Mouse (Mus musculus): ENCODE measurements around the gene Cmtm5. TPM values are rescaled to one million over a fixed set of nuclear protein-coding genes. Genes with fewer than 3 reads are reported as not detected.
"Not testable (repeated sequence)": the region's sequence is repeated elsewhere in the genome, so short reads cannot be mapped to it uniquely, and the experiment has no call there.

Cmtm5 gene
- polyA plus RNA-seq, 1 experiment from 2014 or later: 2.0 TPM

- no peaks in the 10 kb centered on the region for H3K36me3 ChIP-seq
- no peak overlapping the region for H3K4me3 ChIP-seq (replicated peaks)
- no peaks in the 10 kb centered on the region for H3K9me3 ChIP-seq
- H3K9ac ChIP-seq (replicated peaks): no peak overlapping the region
- WGBS: 89% methylated on average over 6 of the region's 6 CpGs
- ATAC-seq: no peak
- H3K27me3 ChIP-seq: no peaks in the 10 kb centered on the region
- H3K4me2 ChIP-seq (replicated peaks): no peak overlapping the region
- no peak overlapping the region for H3K27ac ChIP-seq
- no peaks in the 10 kb centered on the region for H3K4me1 ChIP-seq (replicated peaks)
These were observed 15.5 kb downstream of the Cmtm5 start for GRCm38 (mm10) chr14:54951587-54951986.

GRCm38 (mm10) chr14:54953664-54954206 is 17.7 kb downstream of the Cmtm5 start:
- H3K4me2 ChIP-seq (replicated peaks): no peak overlapping the region
- no peak overlapping the region for H3K27ac ChIP-seq
- H3K27me3 ChIP-seq: no peaks in the 10 kb centered on the region
- H3K4me3 ChIP-seq (replicated peaks): no peak overlapping the region
- H3K4me1 ChIP-seq (replicated peaks): no peaks in the 10 kb centered on the region
- no peaks in the 10 kb centered on the region for H3K36me3 ChIP-seq
- no peak for ATAC-seq
- no peak overlapping the region for H3K9ac ChIP-seq (replicated peaks)
- 91% methylated on average over 8 of the region's 8 CpGs for WGBS
- H3K9me3 ChIP-seq: no peaks in the 10 kb centered on the region

GRCm38 (mm10) chr14:54954474-54954873 is 18.4 kb downstream of the Cmtm5 start:
- ATAC-seq: no peak
- Histone ChIP-seq H3K36me3 (no peaks in the 10 kb centered on the region), H3K9me3 (no peaks in the 10 kb centered on the region), H3K4me3 (replicated peaks) (no peak overlapping the region), H3K4me2 (replicated peaks) (no peak overlapping the region), H3K9ac (replicated peaks) (no peak overlapping the region), H3K27me3 (no peaks in the 10 kb centered on the region), H3K4me1 (replicated peaks) (no peaks in the 10 kb centered on the region), H3K27ac (no peak overlapping the region)
- WGBS: 72% methylated on average over 3 of the region's 3 CpGs

GRCm38 (mm10) chr14:54955481-54955880 is 19.4 kb downstream of the Cmtm5 start:
- H3K9ac ChIP-seq (replicated peaks): no peak overlapping the region
- H3K4me2 ChIP-seq (replicated peaks): no peak overlapping the region
- H3K4me1 ChIP-seq (replicated peaks): no peaks in the 10 kb centered on the region
- no peak for ATAC-seq
- no peak overlapping the region for H3K4me3 ChIP-seq (replicated peaks)
- no peak overlapping the region for H3K27ac ChIP-seq
- WGBS: 92% methylated on average over 3 of the region's 3 CpGs
- no peaks in the 10 kb centered on the region for H3K9me3 ChIP-seq
- H3K36me3 ChIP-seq: no peaks in the 10 kb centered on the region
- H3K27me3 ChIP-seq: no peaks in the 10 kb centered on the region

- H3K36me3 ChIP-seq: no peaks in the 10 kb centered on the region
- no peaks in the 10 kb centered on the region for H3K27me3 ChIP-seq
- no peak overlapping the region for H3K4me2 ChIP-seq (replicated peaks)
- no peaks in the 10 kb centered on the region for H3K9me3 ChIP-seq
- ATAC-seq: no peak
- no peak overlapping the region for H3K4me3 ChIP-seq (replicated peaks)
- no peak overlapping the region for H3K9ac ChIP-seq (replicated peaks)
- 87% methylated on average over 9 of the region's 9 CpGs for WGBS
- no peaks in the 10 kb centered on the region for H3K4me1 ChIP-seq (replicated peaks)
- no peak overlapping the region for H3K27ac ChIP-seq
These were observed 20.5 kb downstream of the Cmtm5 start for GRCm38 (mm10) chr14:54956533-54956932.

GRCm38 (mm10) chr14:54958503-54958902 is 22.4 kb downstream of the Cmtm5 start:
- ATAC-seq: no peak

GRCm38 (mm10) chr14:54959197-54959596 is 23.1 kb downstream of the Cmtm5 start:
- no peak for ATAC-seq
- Histone ChIP-seq H3K27ac (no peak overlapping the region), H3K27me3 (no peaks in the 10 kb centered on the region), H3K9me3 (no peaks in the 10 kb centered on the region), H3K4me1 (replicated peaks) (no peaks in the 10 kb centered on the region), H3K4me2 (replicated peaks) (no peak overlapping the region), H3K9ac (replicated peaks) (no peak overlapping the region), H3K4me3 (replicated peaks) (no peak overlapping the region), H3K36me3 (no peaks in the 10 kb centered on the region)
- WGBS: 95% methylated on average over 3 of the region's 3 CpGs

More at GRCm38 (mm10) chr14:54958503-54958902, 22.4 kb downstream of the Cmtm5 start:
- no peak overlapping the region for H3K9ac ChIP-seq (replicated peaks)
- H3K4me1 ChIP-seq (replicated peaks): no peaks in the 10 kb centered on the region
- H3K36me3 ChIP-seq: no peaks in the 10 kb centered on the region
- H3K4me3 ChIP-seq (replicated peaks): no peak overlapping the region
- H3K27me3 ChIP-seq: no peaks in the 10 kb centered on the region
- no peaks in the 10 kb centered on the region for H3K9me3 ChIP-seq
- H3K27ac ChIP-seq: no peak overlapping the region
- WGBS: 78% methylated on average over 4 of the region's 4 CpGs
- H3K4me2 ChIP-seq (replicated peaks): no peak overlapping the region

GRCm38 (mm10) chr14:54959853-54960613 is 24.0 kb downstream of the Cmtm5 start:
- not testable (repeated sequence) for H3K4me1 ChIP-seq (replicated peaks); H3K4me3 ChIP-seq (replicated peaks); ATAC-seq; H3K27ac ChIP-seq; H3K4me2 ChIP-seq (replicated peaks); H3K9ac ChIP-seq (replicated peaks); H3K9me3 ChIP-seq; H3K27me3 ChIP-seq; H3K36me3 ChIP-seq
- WGBS: 92% methylated on average over 12 of the region's 12 CpGs

- no peaks in the 10 kb centered on the region for H3K36me3 ChIP-seq
- H3K4me3 ChIP-seq (replicated peaks): no peak overlapping the region
- H3K9me3 ChIP-seq: no peaks in the 10 kb centered on the region
- WGBS: 61% methylated on average over 10 of the region's 10 CpGs
- no peaks in the 10 kb centered on the region for H3K4me1 ChIP-seq (replicated peaks)
- ATAC-seq: no peak
- no peak overlapping the region for H3K9ac ChIP-seq (replicated peaks)
- H3K27me3 ChIP-seq: no peaks in the 10 kb centered on the region
- no peak overlapping the region for H3K27ac ChIP-seq
- no peak overlapping the region for H3K4me2 ChIP-seq (replicated peaks)
These were observed 24.7 kb downstream of the Cmtm5 start for GRCm38 (mm10) chr14:54960769-54961168.

GRCm38 (mm10) chr14:54961487-54961886 is 25.4 kb downstream of the Cmtm5 start:
- Histone ChIP-seq H3K4me2 (replicated peaks) (no peak overlapping the region), H3K27me3 (no peaks in the 10 kb centered on the region), H3K9ac (replicated peaks) (no peak overlapping the region), H3K36me3 (no peaks in the 10 kb centered on the region), H3K4me1 (replicated peaks) (no peaks in the 10 kb centered on the region), H3K9me3 (no peaks in the 10 kb centered on the region), H3K4me3 (replicated peaks) (no peak overlapping the region), H3K27ac (no peak overlapping the region)
- ATAC-seq: no peak
- 86% methylated on average over 5 of the region's 5 CpGs for WGBS

GRCm38 (mm10) chr14:54962714-54963113 is 26.7 kb downstream of the Cmtm5 start:
- no peaks in the 10 kb centered on the region for H3K27me3 ChIP-seq
- WGBS: 85% methylated on average over 7 of the region's 7 CpGs
- ATAC-seq: no peak
- H3K9me3 ChIP-seq: no peaks in the 10 kb centered on the region
- H3K4me3 ChIP-seq (replicated peaks): no peak overlapping the region
- H3K9ac ChIP-seq (replicated peaks): no peak overlapping the region
- no peaks in the 10 kb centered on the region for H3K4me1 ChIP-seq (replicated peaks)
- H3K27ac ChIP-seq: no peak overlapping the region
- H3K4me2 ChIP-seq (replicated peaks): no peak overlapping the region
- H3K36me3 ChIP-seq: no peaks in the 10 kb centered on the region

- no peak overlapping the region for H3K4me3 ChIP-seq (replicated peaks)
- H3K4me2 ChIP-seq (replicated peaks): no peak overlapping the region
- WGBS: 89% methylated on average over 11 of the region's 11 CpGs
- H3K9ac ChIP-seq (replicated peaks): no peak overlapping the region
- no peaks in the 10 kb centered on the region for H3K27me3 ChIP-seq
- no peaks in the 10 kb centered on the region for H3K4me1 ChIP-seq (replicated peaks)
- no peak overlapping the region for H3K27ac ChIP-seq
- no peaks in the 10 kb centered on the region for H3K9me3 ChIP-seq
- no peaks in the 10 kb centered on the region for H3K36me3 ChIP-seq
- ATAC-seq: no peak
These were observed 27.7 kb downstream of the Cmtm5 start for GRCm38 (mm10) chr14:54963727-54964126.

- Histone ChIP-seq H3K9ac (replicated peaks) (no peak overlapping the region), H3K27me3 (no peaks in the 10 kb centered on the region), H3K27ac (no peak overlapping the region), H3K4me2 (replicated peaks) (no peak overlapping the region), H3K4me1 (replicated peaks) (no peaks in the 10 kb centered on the region), H3K4me3 (replicated peaks) (no peak overlapping the region), H3K9me3 (no peaks in the 10 kb centered on the region), H3K36me3 (no peaks in the 10 kb centered on the region)
- ATAC-seq: no peak
- WGBS: 86% methylated on average over 15 of the region's 15 CpGs
These were observed 29.0 kb downstream of the Cmtm5 start for GRCm38 (mm10) chr14:54965044-54965443.

All from midbrain, embryonic 13.5 days (tissue).